Comparison of ENCODE assay signal across 17 mouse cellular contexts in genomic region chr1:73905111-73905810, GRCm38 (mm10).
DNase-seq lines count a peak whose midpoint lies in the region; ATAC-seq and TF ChIP-seq lines count a peak whose summit lies in the region.
"Had no signal": no experiment of that assay in that cellular context is flagged by ENCODE, and none has a peak within 500 bp of the region (broad histone marks: within the 10 kb centered on the region; RNA-seq: fewer than 3 reads in every experiment).

No protein-coding gene starts in this region.

- peak; percentile 5 to 24 for DNase-seq in heart, adult 2 months
- DNase-seq in heart, adult 9 months (ENCODE audit: low spot score in 2 of 2), result no peak
- DNase-seq in ovary, postnatal 10 days (ENCODE audit: low spot score), result peak; percentile 1
- no peak for DNase-seq in ovary, postnatal 36 days (ENCODE audit: low spot score)
- DNase-seq in skeletal muscle tissue, adult 2 months (ENCODE audit: low read depth, low spot score), result peak; percentile 10
- DNase-seq in right cerebral cortex, adult 2 months (ENCODE audit: low spot score in 2 of 2), result no peak
- DNase-seq in retina, embryonic 14.5 days (ENCODE audit: low spot score), result no peak
- DNase-seq: cerebellum, adult 8-10 months; layer of hippocampus, adult 9-11 months; left cerebral cortex, postnatal 4 days; lung, embryonic 14.5 days; right cerebral cortex, postnatal 14 days had no signal

- no peak for TF ChIP-seq EP300 in heart, adult 2 months (IDR thresholded peaks at IDR 0.05; ENCODE audit: insufficient read depth, low read depth, low read length)

- H3K27ac ChIP-seq in heart, adult 2 months, result no peak overlapping the region; the same call in 1 of the 2 replicates
- peak overlapping the region; percentile 80 for H3K27ac ChIP-seq in heart, embryonic 12.5 days (ENCODE audit: poor library complexity, severe bottlenecking)
- H3K27ac ChIP-seq: forebrain, embryonic 13.5 days; hindbrain, postnatal 0 days; stomach, embryonic 15.5 days had no signal

- H3K79me2 ChIP-seq in heart, adult 2 months (replicated peaks; ENCODE audit: control insufficient read depth, insufficient read depth, low read length), result no peaks in the 10 kb centered on the region

- no peak for TF ChIP-seq POLR2A in heart, adult 2 months (IDR thresholded peaks at IDR 0.05; ENCODE audit: insufficient read depth, low read depth, low read length)

- H3K9me3 ChIP-seq in heart, embryonic 12.5 days (replicated peaks), result no peaks in the 10 kb centered on the region
- H3K9me3 ChIP-seq: forebrain, embryonic 13.5 days; stomach, embryonic 15.5 days had no signal

- H3K4me1 ChIP-seq in heart, adult 2 months (ENCODE audit: control insufficient read depth, insufficient read depth, low read length), result peaks cover 4% of the 10 kb centered on the region
- peaks cover 33% of the 10 kb centered on the region for H3K4me1 ChIP-seq in heart, embryonic 12.5 days (replicated peaks)

- no peak overlapping the region for H3K4me3 ChIP-seq in heart, adult 2 months
- no peak overlapping the region for H3K4me3 ChIP-seq in heart, embryonic 12.5 days
- H3K4me3 ChIP-seq: forebrain, embryonic 13.5 days; stomach, embryonic 15.5 days had no signal

- H3K27me3 ChIP-seq in heart, adult 2 months (ENCODE audit: control insufficient read depth, insufficient read depth, low read length), result no peaks in the 10 kb centered on the region
- no peaks in the 10 kb centered on the region for H3K27me3 ChIP-seq in heart, embryonic 12.5 days (replicated peaks)
- H3K27me3 ChIP-seq: forebrain, embryonic 13.5 days; stomach, embryonic 15.5 days had no signal

- ATAC-seq in heart, embryonic 12.5 days (ENCODE audit: insufficient number of reproducible peaks, low FRiP score), result no peak
- ATAC-seq: forebrain, embryonic 13.5 days; hindbrain, postnatal 0 days had no signal

- H3K4me2 ChIP-seq in heart, embryonic 12.5 days, result no peak overlapping the region
- H3K4me2 ChIP-seq: forebrain, embryonic 13.5 days; lung, embryonic 14.5 days; midbrain, embryonic 11.5 days; stomach, embryonic 15.5 days had no signal

- no peak for TF ChIP-seq CTCF in heart, adult 2 months (IDR thresholded peaks at IDR 0.05)

- H3K36me3 ChIP-seq in heart, adult 2 months (ENCODE audit: control insufficient read depth, insufficient read depth, low read length), result no peaks in the 10 kb centered on the region
- H3K36me3 ChIP-seq in heart, embryonic 12.5 days, result peaks cover 26% of the 10 kb centered on the region
- H3K36me3 ChIP-seq: stomach, embryonic 15.5 days had no signal

- 38% methylated on average over 10 of the region's 10 CpGs for WGBS in heart, adult 2 months
- 43% methylated on average over 10 of the region's 10 CpGs for WGBS in heart, embryonic 12.5 days

- no peak overlapping the region for H3K9ac ChIP-seq in heart, adult 2 months (ENCODE audit: low read depth, low read length)
- peak overlapping the region; percentile 37; the same call in 1 of the 2 replicates for H3K9ac ChIP-seq in heart, embryonic 12.5 days
- H3K9ac ChIP-seq: forebrain, embryonic 13.5 days; lung, embryonic 14.5 days; stomach, embryonic 15.5 days had no signal

- intact Hi-C loops in heart, adult 2 months (cut with DNase I), result no loop called here

Comparison
In these comparisons a context has a peak if more than half of its experiments do, and no peak if none do; other contexts are left out.
1. DNase-seq: peak in heart, adult 2 months (2 of 2), ovary, postnatal 10 days (single experiment) and skeletal muscle tissue, adult 2 months (single experiment); none in heart, adult 9 months (0 of 2), ovary, postnatal 36 days (single experiment), right cerebral cortex, adult 2 months (0 of 2) and retina, embryonic 14.5 days (single experiment).